Mouse (Mus musculus): ENCODE data around the gene Cxcr3. TPM values are rescaled to one million over a fixed set of nuclear protein-coding genes. Genes with fewer than 3 reads are reported as not detected.

Cxcr3 gene
- polyA plus RNA-seq, 1 experiment, result 0.37 TPM

- Histone ChIP-seq H3K9me3 (peaks cover 33% of the 10 kb centered on the region), H3K4me1 (no peaks in the 10 kb centered on the region), H3K27me3 (replicated peaks) (peaks cover 7% of the 10 kb centered on the region), H3K4me3 (replicated peaks) (no peak overlapping the region), H3K36me3 (replicated peaks; ENCODE audit: low read length) (no peaks in the 10 kb centered on the region)
- no peak for TF ChIP-seq GATA1 (IDR thresholded peaks at IDR 0.05; ENCODE audit: borderline replicate concordance, low read length)
- TF ChIP-seq FLI1 (IDR thresholded peaks at IDR 0.05; ENCODE audit: low read length), result no peak
Measured at GRCm38 (mm10) chrX:101695686-101696085, 38.4 kb downstream of the Cxcr3 start.

Other genes starting within 250 kb of the Cxcr3 start
- 1.3 TPM in 1 of 2 replicates, not detected in the other for gene Taf1, start 201.5 kb downstream of the Cxcr3 start, polyA plus RNA-seq (2012; ENCODE audit: insufficient read depth, low replicate concordance)
- 1.3 and 1.5 TPM in 2 replicates for gene Ogt, start 94.2 kb downstream of the Cxcr3 start, polyA plus RNA-seq (2012; ENCODE audit: insufficient read depth, low replicate concordance)
- gene Gm4779, start 60.2 kb upstream of the Cxcr3 start, polyA plus RNA-seq (2012; ENCODE audit: insufficient read depth, low replicate concordance), result 0.43 TPM in 1 of 2 replicates, not detected in the other
- gene 8030474K03Rik, start 60.4 kb upstream of the Cxcr3 start, polyA plus RNA-seq (2012; ENCODE audit: insufficient read depth, low replicate concordance), result 0.65 and 1.1 TPM in 2 replicates
- gene Nhsl2, start 115.1 kb upstream of the Cxcr3 start, polyA plus RNA-seq (2012; ENCODE audit: insufficient read depth, low replicate concordance), result 0.01 TPM in 1 of 2 replicates, not detected in the other

All from megakaryocyte, embryonic 14.5 days (primary cell).